8 mouse cellular contexts compared by ENCODE assay signal in genomic region chr17:48774172-48774890, GRCm38 (mm10).
DNase-seq lines count a peak whose midpoint lies in the region; ATAC-seq lines count a peak whose summit lies in the region.

No protein-coding gene starts in this region.

- H3K4me2 ChIP-seq in neural tube, embryonic 12.5 days (replicated peaks): peak overlapping the region; percentile 6; the same call in 1 of the 2 replicates

- no peaks in the 10 kb centered on the region for H3K36me3 ChIP-seq in neural tube, embryonic 12.5 days

- peak; percentile 37 for DNase-seq in left cerebral cortex, postnatal 4 days
- no peak for DNase-seq in left cerebral cortex, adult 9 months (ENCODE audit: low spot score in 2 of 2)
- DNase-seq in heart, postnatal 10 days: peak; percentile 54 to 73
- DNase-seq in kidney, postnatal 25 days: peak; percentile 16 to 39
- DNase-seq in yolk sac, embryonic 10.5 days (ENCODE audit: low spot score): no peak
- DNase-seq in thymus, postnatal 14 days: no peak

- H3K27ac ChIP-seq in neural tube, embryonic 12.5 days: no peak overlapping the region

- intact Hi-C loops in left cerebral cortex, postnatal 4 days (cut with DNase I): no loop called here
- intact Hi-C loops in heart, postnatal 10 days (cut with DNase I): no loop called here

- H3K9me3 ChIP-seq in neural tube, embryonic 12.5 days: no peaks in the 10 kb centered on the region

- H3K4me3 ChIP-seq in neural tube, embryonic 12.5 days: no peak overlapping the region

- H3K4me1 ChIP-seq in neural tube, embryonic 12.5 days: peaks cover 33% of the 10 kb centered on the region

- WGBS in neural tube, embryonic 12.5 days: 9% methylated on average over 15 of the region's 15 CpGs

- peak; percentile 52 for ATAC-seq in neural tube, embryonic 12.5 days (ENCODE audit: low FRiP score, low read depth)
- no peak for ATAC-seq in inflammation-experienced regulatory T-cells, adult 6 months

- H3K27me3 ChIP-seq in neural tube, embryonic 12.5 days (replicated peaks): 0 out of 2 replicates have a peak, but pooled peaks cover 2% of the 10 kb centered on the region

- H3K9ac ChIP-seq in neural tube, embryonic 12.5 days: peak overlapping the region; percentile 3; the same call in 1 of the 2 replicates

Comparison
In these comparisons a context has a peak if more than half of its experiments do, and no peak if none do; other contexts are left out.
1. DNase-seq: peak in left cerebral cortex, postnatal 4 days (single experiment), heart, postnatal 10 days (2 of 2) and kidney, postnatal 25 days (2 of 2); none in left cerebral cortex, adult 9 months (0 of 2), yolk sac, embryonic 10.5 days (single experiment) and thymus, postnatal 14 days (single experiment).